Mouse (Mus musculus): ENCODE data around the gene Samd4.

Samd4 gene

DNA sequence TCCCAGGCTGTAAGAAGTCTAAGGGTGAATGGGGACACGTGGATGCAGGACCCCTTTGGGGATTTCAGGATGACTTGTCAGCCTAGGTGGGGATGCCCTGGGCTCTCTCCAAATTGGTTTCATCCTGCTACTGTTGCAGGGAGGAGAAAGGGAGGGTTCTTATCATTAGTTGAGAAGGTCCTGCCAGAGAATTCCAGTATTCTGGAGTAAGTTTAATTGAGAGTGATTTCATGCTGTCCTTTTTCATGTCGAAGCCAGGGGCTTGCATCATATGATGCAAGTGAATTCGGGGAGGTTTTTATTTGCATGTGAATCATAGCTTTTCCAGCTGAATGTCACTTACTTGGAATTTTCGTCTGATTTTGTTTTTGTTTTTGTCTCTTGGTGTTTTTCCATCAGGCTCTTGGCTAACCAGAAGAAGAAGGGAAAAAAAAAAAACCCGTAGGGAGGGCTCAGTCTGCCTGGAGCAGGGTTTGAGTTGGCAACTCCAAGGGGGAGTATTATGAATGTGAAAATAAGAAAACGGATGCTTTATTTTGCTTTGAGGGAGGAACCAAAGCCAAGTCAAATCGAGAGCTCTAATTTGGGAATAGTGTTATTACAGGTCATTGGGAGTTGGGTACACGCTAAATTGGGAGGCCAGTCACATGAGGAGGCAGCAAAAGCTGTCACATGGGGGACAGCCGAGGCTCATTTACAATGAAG, 116.8 kb downstream of the Samd4 start:
- DNase-seq (ENCODE audit: low spot score in 2 of 2), result no peak

DNA sequence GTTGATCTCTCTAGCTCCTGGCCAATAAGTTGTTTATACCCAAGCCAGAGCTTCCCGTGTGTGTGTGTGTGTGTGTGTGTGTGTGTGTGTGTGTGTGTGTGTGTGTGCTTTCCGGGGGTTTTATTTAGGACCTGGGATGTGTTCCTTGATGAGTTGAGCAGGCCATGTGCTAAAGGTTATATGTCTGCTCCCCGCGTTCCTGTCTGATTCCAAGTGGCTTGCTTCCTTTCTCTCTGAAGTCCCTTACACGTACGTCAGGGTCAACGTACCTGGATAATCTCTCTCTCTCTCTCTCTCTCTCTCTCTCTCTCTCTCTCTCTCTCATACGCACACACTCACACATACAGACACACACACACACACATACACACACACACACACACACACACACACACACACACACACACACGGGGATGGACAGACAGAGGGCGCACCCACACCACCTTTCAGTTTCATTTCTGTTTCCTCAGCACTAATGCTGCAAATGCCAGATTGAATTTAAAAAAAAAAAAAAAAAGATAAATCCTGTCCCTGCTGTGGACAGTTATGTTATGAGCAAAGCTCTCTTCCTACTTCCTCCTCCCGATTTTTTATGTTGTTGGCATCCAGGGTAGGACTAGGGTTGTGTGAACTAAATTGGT, 117.6 kb downstream of the Samd4 start:
- no peak for DNase-seq (ENCODE audit: low spot score in 2 of 2)

DNA sequence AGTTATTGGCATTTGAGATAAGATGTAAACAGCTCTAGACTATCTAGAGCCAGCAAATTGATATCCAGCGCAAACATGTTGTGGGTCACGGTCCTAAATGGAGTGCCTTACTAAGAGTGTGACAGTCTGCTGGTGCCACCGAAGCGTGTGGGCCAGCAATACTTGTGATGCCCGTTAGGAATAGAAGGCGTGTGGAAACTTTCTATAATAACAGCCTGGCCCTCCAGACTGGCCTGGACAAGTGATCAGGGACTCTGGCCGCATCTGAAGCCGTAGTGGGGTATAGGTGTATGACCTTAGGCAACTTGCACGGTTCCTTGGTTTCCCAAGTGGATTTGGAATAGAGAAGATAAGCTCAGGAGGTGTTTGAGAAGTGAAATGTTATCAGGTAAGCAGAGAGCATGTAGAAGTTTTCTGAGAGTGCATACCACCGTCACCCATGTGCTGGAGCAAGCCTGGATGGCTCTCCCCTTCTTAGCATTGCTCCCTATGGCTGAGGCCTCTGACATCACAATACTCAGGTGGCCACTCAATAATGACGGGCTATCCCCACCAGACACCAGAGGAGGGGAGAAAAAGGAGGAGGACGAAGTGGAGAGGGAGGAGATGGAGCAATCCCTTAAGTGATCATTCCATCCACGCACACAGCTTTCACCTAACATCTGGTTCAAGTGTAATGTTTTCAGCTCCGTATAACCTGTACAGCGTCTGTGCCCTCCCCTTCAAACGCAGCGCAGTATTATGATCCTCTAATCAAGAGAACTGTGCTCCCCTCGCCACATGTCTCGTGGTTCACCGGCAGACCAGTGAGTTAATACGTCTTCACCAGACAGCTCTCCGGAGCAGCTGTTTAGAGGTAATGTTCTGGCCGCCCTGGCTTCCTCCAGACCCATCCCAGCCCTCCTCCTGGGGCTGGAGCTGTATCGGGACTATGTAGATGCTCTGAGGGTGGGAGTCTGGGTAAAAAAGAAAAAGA, 118.4 kb downstream of the Samd4 start:
- DNase-seq (ENCODE audit: low spot score in 2 of 2), result no peak

DNA sequence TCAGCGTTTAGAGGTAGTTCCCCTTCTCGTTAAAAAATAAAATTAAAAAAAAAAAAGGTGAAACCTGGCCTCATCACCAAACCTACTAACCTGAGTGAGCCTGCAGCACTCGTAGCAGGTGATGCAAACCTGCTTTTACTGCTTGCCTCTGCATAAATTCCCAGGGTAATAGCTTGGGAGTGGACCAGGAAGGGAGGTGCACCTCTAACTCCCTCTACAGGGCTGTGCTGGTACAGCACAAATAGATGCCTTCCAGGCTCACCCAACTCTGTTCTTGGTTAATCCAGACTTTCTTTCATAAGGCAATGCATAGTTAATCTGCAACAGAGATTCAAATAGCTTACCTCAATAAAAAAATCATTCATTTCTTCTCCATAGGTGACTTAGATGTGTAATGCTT, 121.5 kb downstream of the Samd4 start:
- DNase-seq (ENCODE audit: low spot score in 2 of 2), result no peak

DNA sequence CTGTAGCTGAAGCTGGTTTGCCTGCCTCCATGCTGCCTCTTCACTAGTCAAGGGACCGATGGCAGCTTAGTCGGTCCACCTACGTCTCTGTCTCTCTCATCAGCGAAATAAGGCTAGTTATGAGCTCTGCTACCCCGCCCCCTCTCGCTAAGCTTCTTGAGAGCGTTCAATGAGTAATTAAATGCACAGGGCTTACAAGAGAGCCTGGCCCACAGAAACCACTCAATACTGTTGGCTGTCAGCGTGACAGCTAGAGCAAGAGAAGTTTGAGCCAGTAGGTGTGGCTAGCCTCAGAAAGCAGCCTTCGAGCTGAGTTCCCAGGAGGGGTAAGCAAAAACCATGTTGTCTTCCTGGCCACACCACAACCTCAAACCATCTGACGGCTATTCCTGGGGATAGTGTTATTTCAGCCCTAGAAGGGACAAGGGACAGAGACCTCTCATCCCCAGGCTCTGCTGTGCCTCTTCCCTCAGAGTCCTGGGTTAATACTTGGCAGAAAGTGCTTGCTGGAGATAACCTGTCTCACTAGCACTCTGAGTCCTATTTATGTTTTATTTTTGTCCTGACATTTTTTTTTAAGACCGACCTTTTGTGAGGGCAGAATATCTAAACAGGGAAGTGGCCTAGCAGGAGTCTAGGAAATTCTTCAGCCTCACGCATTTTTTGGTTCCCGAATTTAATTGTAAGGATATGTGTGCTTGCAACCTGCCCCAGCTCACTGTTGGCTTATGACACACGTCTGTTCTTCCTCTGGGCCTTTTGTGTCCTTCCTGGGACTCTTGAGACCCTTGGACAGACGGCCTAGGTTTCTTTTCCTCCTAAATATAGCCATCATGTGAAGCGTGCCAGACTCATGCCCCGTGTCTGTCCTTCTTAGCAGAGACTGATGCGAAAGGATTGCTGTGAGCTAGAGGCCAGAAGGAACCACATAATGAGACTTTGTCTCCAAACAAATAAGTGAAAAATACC, 128.8 kb downstream of the Samd4 start:
- DNase-seq (ENCODE audit: low spot score in 2 of 2), result no peak

DNA sequence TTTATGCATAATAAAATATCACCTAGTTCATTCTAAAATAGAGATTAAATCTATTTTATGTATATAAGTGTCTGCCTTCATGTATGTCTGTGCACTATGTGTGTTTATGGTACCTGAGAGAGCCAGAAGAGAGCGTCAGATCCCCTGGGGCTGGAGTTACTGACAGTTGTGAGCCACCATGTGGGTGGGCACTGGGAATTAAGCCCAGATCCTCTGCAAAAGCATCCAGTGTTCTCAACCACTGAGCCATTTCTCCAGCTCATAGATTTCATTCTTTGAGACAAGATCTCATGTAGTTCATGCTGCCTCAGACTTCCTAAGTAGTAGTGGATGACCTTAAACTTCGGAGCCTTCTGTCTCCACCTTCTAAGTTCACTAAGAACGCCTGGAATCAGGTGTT, 133.0 kb downstream of the Samd4 start:
- no peak for DNase-seq (ENCODE audit: low spot score in 2 of 2)

DNA sequence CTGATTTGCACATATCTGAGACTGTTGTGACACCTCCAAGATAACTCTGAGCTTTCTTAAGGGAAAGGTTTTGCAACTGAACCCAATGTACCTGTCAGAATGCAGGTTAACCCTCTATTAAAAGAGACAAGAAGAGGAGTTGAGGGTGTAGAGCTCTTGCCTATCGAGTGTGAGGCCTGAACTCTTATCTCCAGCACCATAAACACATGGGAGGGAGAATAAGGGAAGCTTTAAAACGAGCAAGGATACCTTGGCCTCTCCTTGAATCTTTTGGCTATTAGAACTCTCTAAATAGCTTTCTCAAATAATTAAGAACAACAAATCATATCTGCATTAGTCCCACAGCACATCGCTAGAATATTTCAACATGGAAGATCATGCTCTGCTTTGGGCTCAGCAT, 135.0 kb downstream of the Samd4 start:
- DNase-seq (ENCODE audit: low spot score in 2 of 2), result no peak

DNA sequence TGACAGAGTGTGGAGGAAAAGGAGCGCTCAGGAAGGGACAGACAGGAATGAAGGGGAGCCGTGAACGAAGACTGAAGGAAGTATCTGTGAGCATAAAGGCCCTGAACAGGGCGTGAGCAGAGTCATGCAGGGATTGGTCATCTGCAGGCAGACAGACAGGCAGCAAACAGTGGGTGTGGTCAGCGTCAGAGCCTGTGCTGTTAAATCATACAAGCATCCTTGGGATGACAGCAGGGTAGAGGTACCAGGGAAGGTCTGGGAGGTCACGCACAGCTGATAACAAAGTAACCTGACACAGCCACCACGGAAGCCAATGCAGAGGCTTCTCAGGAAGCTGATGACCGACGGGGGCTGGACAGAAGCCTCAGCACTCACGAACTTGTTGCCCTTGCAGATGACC, 138.2 kb downstream of the Samd4 start:
- DNase-seq (ENCODE audit: low spot score in 2 of 2), result no peak

DNA sequence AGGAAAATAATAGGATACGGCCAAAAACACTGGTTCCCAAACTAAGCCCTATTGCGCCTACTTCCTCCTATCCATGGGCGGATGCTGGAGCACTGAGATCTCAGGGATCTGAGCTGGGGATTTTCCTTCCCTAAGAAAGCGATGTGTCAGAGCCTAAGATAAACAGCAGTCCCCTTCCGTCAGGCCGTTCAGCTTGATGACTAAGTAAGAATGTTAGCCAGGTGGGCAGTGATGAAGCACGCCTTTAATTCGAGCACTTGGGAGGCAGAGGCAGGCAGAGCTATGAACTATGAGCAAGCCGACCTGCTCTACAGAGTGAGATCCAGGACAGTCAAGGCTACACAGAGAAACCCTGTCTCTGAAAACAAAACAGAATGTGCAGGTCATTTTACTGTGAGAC, 140.9 kb downstream of the Samd4 start:
- no peak for DNase-seq (ENCODE audit: low spot score in 2 of 2)

DNA sequence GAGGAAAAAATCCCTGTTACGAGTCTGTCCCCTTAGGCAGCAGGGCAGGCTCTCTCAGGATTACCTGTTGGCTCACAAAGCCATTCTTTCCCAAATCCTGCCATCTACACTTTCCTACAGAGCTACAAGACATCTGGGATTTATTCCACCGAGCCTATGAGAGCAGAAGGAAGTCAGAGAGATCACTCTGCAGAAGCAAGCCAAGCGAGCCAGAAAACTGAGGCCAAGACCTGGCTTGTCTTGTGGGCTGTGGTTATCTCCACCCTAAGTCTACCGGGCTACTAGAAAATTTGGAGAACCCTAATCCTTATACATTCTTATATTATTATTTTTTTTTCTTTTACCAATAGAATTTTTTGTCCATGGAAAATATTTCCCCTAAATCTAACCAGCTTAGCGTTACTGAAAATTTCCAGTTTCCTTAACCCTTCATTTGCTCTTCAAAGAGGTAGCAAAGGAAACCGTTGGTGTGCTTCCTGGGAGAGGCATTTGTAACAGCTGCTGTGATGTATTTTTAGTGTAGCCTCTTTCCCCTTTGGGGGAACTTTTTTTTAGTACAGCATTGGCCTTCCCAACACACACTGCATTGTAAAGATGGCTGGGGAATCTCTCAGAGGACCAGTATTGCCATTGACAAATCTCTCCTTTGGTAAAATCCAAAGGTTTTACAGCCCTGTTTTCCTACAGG, 144.9 kb downstream of the Samd4 start:
- no peak for DNase-seq (ENCODE audit: low spot score in 2 of 2)

DNA sequence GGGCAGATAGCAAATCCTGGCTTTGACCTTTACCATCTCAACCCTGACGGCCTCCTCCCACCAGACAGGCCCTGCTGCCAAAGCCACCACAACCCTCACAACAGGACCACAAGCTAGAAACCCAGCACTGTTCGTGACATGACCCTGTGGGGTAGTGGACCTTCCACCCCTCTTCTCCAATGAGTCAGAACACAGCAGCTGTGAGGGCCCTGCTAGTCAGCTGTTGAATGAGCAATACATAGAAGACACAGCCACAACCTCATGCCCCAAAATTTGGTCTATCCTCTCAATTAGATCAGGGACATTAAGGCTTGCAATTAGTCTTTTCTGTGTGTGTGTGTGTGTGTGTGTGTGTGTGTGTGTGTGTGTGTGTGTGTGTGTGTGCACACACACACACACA, 148.9 kb downstream of the Samd4 start:
- DNase-seq (ENCODE audit: low spot score in 2 of 2), result no peak

DNA sequence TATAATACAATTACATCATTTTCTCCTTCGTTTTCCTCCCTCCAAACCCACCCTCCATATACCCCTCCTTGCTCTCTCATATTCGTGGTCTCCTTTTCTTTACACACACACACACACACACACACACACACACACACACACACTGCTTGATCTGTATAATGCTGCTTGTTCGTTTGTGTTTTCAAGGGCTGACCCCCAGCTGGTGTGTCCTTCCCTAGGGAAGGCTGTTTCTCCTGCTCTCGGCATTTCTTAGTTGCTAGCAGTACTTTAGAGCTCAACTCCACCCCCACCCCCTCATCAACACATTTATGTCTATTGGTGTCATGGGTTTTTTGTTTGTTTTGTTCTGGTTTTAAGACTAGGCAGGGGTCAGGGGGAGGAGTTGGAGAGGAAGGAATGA, 149.5 kb downstream of the Samd4 start:
- no peak for DNase-seq (ENCODE audit: low spot score in 2 of 2)

DNA sequence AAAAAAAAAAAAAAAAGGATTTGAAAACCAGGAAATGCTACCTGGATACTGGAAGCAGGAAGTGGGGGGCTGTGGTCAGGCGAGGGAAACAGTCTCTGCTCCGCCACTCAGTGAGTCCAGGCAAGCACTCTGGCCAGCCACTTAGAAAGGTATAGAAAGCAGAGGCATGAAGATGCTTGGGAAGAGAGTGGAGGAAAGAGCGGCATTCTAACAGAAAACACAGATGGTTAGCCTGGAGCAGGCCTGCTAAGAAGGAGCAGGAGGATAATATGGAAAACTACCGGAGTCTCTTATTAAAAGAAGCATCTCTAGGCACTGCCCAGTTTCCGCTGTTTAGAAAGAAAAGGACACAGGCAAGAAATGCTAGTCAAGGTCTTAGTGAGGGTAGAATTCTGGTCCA, 150.8 kb downstream of the Samd4 start:
- DNase-seq (ENCODE audit: low spot score in 2 of 2), result no peak

DNA sequence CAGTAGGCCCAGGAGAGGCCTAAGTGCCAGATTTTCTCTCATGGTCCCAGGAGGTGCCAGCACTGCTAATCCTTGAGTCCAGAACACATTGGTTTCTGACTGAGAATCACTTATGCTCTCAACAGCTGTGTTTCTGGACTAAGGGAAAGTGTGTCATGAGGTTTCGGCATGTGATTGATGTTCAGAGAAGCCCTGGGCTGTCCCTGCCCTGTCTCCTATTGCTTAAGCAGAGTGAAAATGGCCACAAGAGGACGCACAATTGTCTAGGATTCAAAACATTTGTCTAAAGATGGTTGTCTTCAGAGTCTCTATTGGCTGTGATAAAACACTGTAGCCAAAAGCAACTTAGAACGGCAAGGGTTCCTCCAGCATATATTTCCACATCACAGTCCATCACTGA, 159.0 kb downstream of the Samd4 start:
- no peak for DNase-seq (ENCODE audit: low spot score in 2 of 2)

DNA sequence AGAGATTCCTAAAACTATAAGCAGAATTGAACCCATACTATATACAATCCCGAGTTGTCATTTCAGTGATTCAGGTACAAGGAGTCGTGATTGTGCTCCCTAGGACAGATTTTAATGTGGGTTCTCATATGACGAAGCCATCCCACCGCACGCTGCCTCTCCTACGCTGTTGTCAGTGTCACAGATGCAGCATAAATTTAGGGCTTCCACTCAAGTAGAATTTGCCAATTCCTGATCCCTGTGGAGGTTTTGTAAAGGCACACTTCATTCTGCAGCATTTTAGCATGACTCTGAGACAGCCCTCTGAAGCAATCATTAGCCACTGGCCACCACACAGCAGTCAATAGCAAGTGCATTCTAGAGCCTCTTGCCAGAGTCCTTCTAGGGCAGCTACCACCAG, 166.4 kb downstream of the Samd4 start:
- DNase-seq (ENCODE audit: low spot score in 2 of 2), result no peak

DNA sequence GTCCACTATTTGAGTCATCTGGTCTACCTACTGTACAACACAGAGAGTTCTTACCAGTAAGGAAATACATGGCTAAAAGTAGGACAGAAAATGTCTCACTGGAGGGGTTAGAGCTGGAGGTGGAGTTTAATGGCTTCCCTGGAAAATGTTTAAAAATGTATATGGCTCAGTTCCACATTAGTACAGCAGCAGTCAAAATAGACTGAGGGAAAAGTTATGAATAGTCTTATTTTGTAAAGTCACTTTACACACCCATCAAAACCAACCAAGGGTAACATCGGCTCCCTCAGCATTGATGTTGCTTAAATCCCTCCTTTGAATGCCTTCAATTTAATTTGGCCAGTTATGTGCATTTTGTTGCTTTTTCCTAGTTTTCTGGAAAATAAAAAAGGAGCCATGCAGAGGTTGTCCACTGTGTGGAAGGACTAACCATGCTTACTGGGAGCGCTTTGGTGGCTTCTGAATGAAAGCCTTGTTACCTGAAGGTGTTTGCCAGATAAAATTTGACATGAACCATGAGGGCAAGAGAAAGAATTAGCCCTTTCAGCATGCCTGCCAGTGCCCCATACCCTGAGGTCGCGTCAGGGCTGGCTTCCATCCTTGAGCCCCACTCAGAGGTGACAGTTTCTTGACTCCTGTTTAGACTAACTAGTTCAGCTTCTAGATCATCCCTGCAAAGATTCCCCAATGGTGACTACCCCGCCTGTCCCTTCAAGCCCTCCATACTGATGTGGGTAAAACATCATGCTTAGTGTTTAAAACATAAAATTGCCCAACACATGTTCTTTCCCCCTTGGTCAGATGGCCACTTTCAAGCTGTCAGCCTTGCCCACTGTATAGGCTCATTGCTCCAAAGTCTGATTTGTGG, 169.3 kb downstream of the Samd4 start:
- DNase-seq (ENCODE audit: low spot score in 2 of 2), result no peak

DNA sequence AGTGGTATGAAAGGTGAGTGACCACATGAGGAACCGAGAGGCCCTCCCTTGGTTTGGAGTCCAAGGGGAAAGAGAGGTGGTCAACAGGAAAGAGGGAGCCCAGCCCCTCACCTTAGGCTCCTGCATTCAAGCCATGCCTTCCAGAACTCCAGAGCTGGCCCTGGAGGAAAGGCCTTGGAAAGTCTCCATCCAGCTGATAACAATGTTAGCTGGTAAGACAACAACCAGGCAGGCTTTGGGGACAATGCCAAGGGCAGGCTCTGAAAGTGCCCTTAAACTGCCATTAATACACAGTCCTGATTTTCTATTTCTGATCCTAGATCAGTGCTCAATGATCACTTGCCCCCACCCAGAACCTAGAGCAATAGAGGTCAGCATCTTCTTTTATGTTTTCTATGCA, 170.4 kb downstream of the Samd4 start:
- no peak for DNase-seq (ENCODE audit: low spot score in 2 of 2)

DNA sequence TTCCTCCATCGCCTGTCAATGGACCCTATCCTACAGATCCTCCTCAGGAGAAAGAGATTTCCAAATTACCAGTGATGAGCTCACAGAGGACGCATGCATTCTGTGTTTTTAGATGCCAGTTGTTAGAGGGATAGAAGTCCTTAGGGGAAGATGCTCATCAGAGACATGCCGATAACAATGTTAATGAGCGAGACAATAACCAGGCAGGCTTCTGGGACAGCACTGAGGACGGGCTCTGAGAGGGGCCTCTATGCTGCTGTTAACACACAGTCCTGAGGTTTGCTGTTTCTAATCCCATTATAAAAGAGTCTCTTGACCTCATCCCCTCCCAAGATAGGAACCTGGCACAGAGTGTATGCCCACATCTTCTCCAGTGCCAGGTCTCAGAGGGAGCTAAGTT, 171.2 kb downstream of the Samd4 start:
- DNase-seq (ENCODE audit: low spot score in 2 of 2), result no peak

DNA sequence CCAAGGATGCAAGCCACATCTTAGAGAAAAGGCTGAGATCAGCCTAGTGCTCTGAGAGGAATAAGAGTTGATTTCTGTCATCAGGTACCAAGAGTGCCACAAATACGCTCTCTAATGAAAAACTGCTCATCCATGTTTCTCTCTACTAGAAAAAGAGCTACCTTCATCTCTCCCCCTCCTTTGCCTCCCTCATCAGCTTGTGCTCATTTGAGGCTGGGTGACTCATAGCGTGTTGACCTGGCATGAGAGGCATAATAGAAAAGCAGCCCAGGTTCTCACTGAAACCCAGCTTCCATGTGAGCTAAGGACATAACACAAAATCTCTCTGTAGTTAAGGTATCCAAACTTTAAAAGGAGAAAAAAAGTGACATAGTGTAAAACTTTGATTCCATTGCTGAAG, 176.3 kb downstream of the Samd4 start:
- DNase-seq (ENCODE audit: low spot score in 2 of 2), result no peak

DNA sequence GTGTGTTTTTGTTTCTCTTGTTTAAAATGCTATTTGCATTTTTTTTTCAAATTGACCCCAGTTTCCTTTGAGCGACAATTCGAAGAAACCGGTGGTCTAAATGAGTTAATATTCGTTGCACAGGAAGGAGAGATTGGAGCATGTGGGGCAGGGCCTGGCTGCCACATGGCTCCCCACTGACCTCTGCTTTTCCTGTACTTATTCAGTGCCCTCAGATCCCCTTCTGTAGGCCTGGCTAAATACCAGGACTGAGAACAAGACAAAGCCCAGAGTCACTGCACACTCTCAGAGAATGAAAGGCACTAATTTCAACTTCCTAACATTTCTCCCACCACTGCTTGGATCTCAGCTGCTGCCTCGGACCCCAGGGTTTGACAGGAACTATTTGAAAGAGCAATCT, 182.4 kb downstream of the Samd4 start:
- DNase-seq (ENCODE audit: low spot score in 2 of 2), result no peak
